Mouse (Mus musculus) inflammation-experienced regulatory T-cells, adult 6 months (primary cell): ENCODE data around the gene Pms2. TPM values are rescaled to one million over a fixed set of nuclear protein-coding genes. Genes with fewer than 3 reads are reported as not detected.

Source experiments
- polyA plus RNA-seq, 3 experiments: library from polyadenylated mRNA; unstranded; fragments of 100-300 nt; shearing (Covaris generic); gene quantifications; one replicate each; pipeline ENCODE4 v1.2.1; 2017

Pms2 gene
- polyA plus RNA-seq, 3 experiments from 2014 or later, result 44.7 to 48.9 (median 46.9) TPM

Other genes with a start within 250 kb of the Pms2 start
- 10 to 100 TPM in 2 of 3 experiments, 1 to 10 TPM in 1; 9.6 to 12.8 (median 11.9) TPM for gene Usp42, start 177.7 kb upstream of the Pms2 start, polyA plus RNA-seq
- gene Eif2ak1, start 92.2 kb upstream of the Pms2 start, polyA plus RNA-seq, result 10 to 100 TPM; 19.9 to 24.6 (median 23.2) TPM
- 1 to 10 TPM in 2 of 3 experiments, under 1 TPM in 1; 0.55 to 2.3 (median 1.2) TPM for gene Ankrd61, start 12.3 kb upstream of the Pms2 start, polyA plus RNA-seq
- gene Aimp2, start 117 bp upstream of the Pms2 start, polyA plus RNA-seq, result 10 to 100 TPM; 43.2 to 50.1 (median 47.5) TPM
- 1 to 10 TPM; 1.2 to 1.6 (median 1.4) TPM for gene Gm42421, start 18.2 kb downstream of the Pms2 start, polyA plus RNA-seq
- gene Rsph10b, start 23.1 kb downstream of the Pms2 start, polyA plus RNA-seq, result under 1 TPM in 2 of 3 experiments, not detected in 1; 0.87 to 0.97 TPM
- 10 to 100 TPM; 30.1 to 45.3 (median 40.4) TPM for gene Ccz1, start 104.9 kb downstream of the Pms2 start, polyA plus RNA-seq
- gene Ocm, start 116.7 kb downstream of the Pms2 start, polyA plus RNA-seq, result not detected
- 1 to 10 TPM; 3.3 to 3.9 (median 3.6) TPM for gene Lmtk2, start 190.5 kb downstream of the Pms2 start, polyA plus RNA-seq